Mouse (Mus musculus) embryo, embryonic 11 days (tissue): Measurements from ENCODE around the gene Usp38.

ENCODE experiments used
- DNase-seq: peaks from one replicate; pipeline ENCODE4 v3.0.0-alpha.2; 2015

Usp38 gene

DNA sequence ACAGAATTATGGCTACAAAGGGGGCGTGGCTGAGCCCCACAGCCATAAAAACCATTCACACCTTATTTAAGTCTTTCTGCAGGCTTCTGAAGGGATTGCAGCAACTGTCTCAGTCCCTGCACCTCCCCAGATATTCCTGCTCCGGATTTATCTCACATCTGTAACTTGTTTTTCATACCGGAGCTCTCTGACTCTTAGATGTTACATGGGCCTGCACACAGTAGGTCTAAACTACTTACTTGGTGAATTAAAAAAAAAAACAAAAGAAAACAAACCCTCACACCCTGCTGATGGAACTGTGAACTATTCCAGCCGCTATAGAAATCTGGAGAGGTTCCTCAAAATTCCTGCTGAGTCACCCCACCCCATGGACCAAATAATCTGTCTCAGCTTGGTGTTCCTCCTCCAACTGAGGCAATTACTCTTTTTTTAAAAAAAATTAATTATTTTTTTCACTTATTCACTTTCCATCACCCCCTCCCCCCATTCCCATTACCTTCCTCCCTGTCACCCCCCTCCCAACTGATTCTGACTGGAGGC lies 53.6 kb downstream of the Usp38 start:
- no peak for DNase-seq

DNA sequence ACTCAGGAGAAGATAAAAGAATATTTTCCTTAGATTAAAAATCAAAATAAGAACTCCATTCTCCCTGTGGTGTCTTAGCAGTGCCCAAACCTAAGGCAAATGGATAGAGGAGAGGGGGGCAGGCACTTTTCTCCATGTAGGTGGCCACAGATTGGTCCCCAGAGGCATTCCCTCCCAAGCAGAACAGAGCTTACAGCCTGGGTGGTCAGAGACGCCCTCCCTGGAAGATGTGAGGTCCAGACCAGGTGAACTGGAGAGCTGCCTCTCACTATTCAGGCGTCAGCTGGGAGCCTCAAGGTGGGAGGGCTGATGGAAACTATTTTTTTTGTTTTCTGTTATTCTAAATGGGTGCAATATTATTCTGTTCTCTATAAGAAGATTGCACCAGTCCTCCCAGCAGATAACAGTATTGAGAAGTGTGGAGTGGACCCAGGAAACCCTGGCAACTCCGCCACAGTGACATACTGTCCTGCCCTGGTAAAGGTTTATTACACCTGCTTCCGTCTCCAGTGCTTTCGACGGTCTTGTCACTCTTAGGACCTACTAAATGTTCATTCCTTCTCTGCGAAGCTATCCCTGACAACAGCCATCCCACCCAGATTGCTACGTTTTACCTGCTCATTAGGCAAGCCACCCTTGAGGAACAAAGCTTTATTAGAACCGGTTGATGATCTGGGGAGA lies 55.0 kb downstream of the Usp38 start:
- no peak for DNase-seq

DNA sequence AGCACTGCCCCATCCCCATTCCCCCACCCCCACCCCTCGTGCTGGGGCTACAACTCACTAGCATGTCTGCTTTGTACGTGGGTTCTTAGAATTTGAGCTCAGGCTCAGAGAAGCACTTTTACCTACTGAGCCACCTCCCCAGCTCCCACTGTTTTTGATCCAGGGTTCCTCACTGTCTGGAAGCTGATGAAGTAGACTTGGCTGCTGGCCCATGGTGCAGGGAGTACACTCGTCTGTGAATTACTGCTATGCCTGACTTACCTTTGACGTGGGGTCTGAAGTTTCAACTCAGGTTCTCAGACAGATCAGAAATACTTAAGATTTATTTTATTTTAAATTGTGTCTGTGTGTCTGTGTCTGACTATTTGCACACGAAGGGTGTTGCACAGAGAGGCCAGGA lies 57.0 kb downstream of the Usp38 start:
- no peak for DNase-seq

DNA sequence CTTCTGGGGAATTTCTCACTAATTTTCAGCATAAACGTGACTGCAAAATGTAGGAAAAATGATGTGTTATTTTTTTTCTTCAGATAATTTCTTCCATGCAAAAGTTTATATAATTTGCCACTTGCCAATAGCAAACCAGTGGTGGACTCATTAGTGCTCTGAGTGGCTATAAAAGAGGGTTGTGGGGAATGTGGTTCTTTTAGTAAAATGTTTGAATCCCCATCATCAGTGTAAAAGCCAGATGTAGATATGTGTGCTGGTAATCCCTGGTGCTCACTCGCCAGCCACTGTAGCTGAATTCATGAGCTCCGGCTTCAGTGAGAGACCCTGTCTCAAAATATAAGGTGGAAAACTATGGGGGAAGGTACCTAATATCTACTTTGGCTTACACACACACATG lies 61.8 kb downstream of the Usp38 start:
- no peak for DNase-seq

GRCm38 (mm10) chr8:80952235-80952915 lies 62.4 kb downstream of the Usp38 start:
- DNase-seq: no peak

- DNase-seq: peak; percentile 25
These were observed 66.1 kb downstream of the Usp38 start for GRCm38 (mm10) chr8:80948405-80949183.

GRCm38 (mm10) chr8:80943742-80944141 lies 71.0 kb downstream of the Usp38 start:
- no peak for DNase-seq

DNA sequence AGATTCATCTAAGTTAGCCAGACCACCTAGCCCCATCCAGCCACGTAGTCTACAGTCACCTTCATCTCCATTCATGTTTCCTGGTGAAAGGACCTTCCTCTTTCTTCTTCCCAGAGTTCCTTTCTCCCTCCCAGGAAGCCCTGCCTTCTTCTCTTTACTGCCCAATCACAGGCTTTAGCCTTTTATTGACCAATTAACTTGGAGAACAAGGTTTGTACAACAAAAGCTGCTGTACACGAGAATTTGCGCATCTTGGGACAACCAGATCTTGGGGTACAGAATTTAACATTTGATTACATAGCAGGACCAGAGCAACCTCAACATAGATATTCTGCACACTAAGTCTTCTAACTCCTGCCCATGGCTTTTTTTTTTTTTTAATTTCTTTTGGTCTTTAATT lies 73.1 kb downstream of the Usp38 start:
- no peak for DNase-seq

DNA sequence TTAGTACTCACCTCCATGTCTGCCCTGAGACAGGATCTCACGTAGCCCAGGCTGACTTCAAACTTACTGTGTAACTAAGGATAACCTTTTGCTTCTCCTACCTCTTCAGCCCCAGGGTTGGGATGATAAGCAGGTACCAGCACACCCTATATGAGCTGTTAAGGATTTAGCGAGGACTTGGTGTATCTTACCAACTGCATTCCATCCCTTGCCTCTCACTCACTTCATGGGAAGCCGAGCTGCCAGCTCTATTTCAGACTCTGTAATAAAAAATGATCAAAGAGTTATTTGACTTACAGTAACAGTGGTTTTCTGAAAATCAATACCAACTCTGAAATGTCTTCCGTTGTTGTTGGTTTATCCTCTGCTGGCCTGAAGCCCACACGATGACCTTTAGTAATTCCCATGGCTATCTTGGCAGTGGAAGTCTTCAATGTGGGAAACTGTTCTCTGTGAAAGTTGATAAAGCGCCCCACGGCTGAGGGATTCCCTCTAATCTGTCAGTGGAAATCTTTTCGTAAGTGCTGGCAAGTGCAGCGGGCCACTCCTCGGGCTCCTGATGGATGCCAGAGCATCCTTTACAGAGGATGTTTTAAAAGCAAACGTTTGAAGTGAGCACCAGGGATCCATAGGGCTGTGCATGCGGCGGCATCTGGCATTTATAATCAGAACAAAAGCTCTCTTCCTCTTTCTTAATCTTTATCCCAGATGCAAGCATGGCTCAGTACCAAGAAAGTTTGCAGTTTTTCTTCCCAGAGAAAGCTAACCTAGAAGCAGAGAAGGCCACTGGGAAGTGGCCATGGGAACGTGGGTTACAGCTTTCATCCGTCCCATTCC lies 76.7 kb downstream of the Usp38 start:
- DNase-seq: peak; percentile 30
